Mouse (Mus musculus) adrenal gland, postnatal 36 days (tissue): Measurements from ENCODE around the gene Cblc. TPM values are rescaled to one million over a fixed set of nuclear protein-coding genes. Genes with fewer than 3 reads are reported as not detected.

Experiments used
- total RNA-seq, 2 experiments: library from RNA; stranded (reverse); gene quantifications; 2 replicates each; pipeline ENCODE4 v1.2.3; 2021

Cblc gene
- total RNA-seq, 2 experiments from 2014 or later: not detected

Other genes with a start within 250 kb of the Cblc start
- gene Ppp1r37, start 233.7 kb downstream of the Cblc start, total RNA-seq: 10 to 100 TPM; 65.5 to 70.2 TPM
- gene Zfp296, start 219.5 kb downstream of the Cblc start, total RNA-seq: under 1 TPM; 0.33 to 0.36 TPM
- gene Gemin7, start 219.2 kb downstream of the Cblc start, total RNA-seq: 10 to 100 TPM; 71.8 to 90.6 TPM
- gene Clasrp, start 192.3 kb downstream of the Cblc start, total RNA-seq: 10 to 100 TPM; 28.1 to 39.7 TPM
- gene Relb, start 167.4 kb downstream of the Cblc start, total RNA-seq: 10 to 100 TPM; 33.6 to 34.7 TPM
- gene Clptm1, start 131.8 kb downstream of the Cblc start, total RNA-seq: 100 to 1,000 TPM; 175 to 178 TPM
- 1 to 10 TPM in 1 of 2 experiments, not detected in 1; 1.9 TPM for gene Apoc2, start 118.9 kb downstream of the Cblc start, total RNA-seq
- under 1 TPM in 1 of 2 experiments, not detected in 1; 0.40 TPM for gene Gm44805, start 115.4 kb downstream of the Cblc start, total RNA-seq
- gene Apoc4, start 115.3 kb downstream of the Cblc start, total RNA-seq: 100 to 1,000 TPM in 1 of 2 experiments, 10 to 100 TPM in 1; 42.0 to 110 TPM
- 1,000 to 10,000 TPM in 1 of 2 experiments, 100 to 1,000 TPM in 1; 185 to 1,007 TPM for gene Apoc1, start 104.1 kb downstream of the Cblc start, total RNA-seq
- gene Apoe, start 97.6 kb downstream of the Cblc start, total RNA-seq: 1,000 to 10,000 TPM in 1 of 2 experiments, 100 to 1,000 TPM in 1; 927 to 1,142 TPM
- 100 to 1,000 TPM; 124 to 135 TPM for gene Tomm40, start 81.4 kb downstream of the Cblc start, total RNA-seq
- gene Nectin2, start 46.3 kb downstream of the Cblc start, total RNA-seq: 100 to 1,000 TPM in 1 of 2 experiments, 10 to 100 TPM in 1; 70.0 to 115 TPM
- 10 to 100 TPM; 43.5 to 53.8 TPM for gene Bcam, start 25.8 kb downstream of the Cblc start, total RNA-seq
- 10 to 100 TPM; 19.5 to 51.0 TPM for gene Bcl3, start 26.0 kb upstream of the Cblc start, total RNA-seq
- gene Gm19345, start 55.2 kb upstream of the Cblc start, total RNA-seq: under 1 TPM in 1 of 2 experiments, not detected in 1; 0.83 TPM
- gene Ceacam16, start 64.5 kb upstream of the Cblc start, total RNA-seq: not detected
- not detected for gene Ceacam19, start 91.2 kb upstream of the Cblc start, total RNA-seq
- gene Pvr, start 124.4 kb upstream of the Cblc start, total RNA-seq: 10 to 100 TPM; 28.8 to 33.7 TPM
- not detected for gene Igsf23, start 153.9 kb upstream of the Cblc start, total RNA-seq
- not detected for gene Ceacam20, start 168.6 kb upstream of the Cblc start, total RNA-seq
- not detected for gene Nlrp9b, start 194.7 kb upstream of the Cblc start, total RNA-seq